Mouse (Mus musculus) testis, postnatal 14 days (tissue): ENCODE results near the gene Foxp1.

Experiments used
- DNase-seq: peaks from one replicate; pipeline ENCODE4 v3.0.0; 2021; ENCODE audit warnings: low spot score

Foxp1 gene

DNA sequence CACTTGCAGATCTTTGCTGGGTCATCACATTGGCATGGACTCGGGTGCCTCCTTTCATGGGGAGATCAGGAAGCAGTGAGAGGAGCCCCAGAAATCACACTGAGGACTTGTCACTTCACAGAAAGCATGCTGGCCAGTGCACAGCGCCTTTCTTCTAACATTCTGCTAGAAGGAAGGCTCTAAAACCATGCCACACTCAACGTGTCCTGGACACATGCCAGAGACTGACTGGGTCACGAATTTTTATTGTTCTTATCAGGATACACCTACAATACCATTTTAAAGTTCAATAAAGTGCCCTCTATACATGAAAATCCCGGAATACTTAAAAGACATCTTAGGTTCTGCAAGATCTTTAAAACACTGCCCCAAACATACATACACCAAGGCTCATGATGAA lies 475.2 kb downstream of the Foxp1 start:
- no peak for DNase-seq

DNA sequence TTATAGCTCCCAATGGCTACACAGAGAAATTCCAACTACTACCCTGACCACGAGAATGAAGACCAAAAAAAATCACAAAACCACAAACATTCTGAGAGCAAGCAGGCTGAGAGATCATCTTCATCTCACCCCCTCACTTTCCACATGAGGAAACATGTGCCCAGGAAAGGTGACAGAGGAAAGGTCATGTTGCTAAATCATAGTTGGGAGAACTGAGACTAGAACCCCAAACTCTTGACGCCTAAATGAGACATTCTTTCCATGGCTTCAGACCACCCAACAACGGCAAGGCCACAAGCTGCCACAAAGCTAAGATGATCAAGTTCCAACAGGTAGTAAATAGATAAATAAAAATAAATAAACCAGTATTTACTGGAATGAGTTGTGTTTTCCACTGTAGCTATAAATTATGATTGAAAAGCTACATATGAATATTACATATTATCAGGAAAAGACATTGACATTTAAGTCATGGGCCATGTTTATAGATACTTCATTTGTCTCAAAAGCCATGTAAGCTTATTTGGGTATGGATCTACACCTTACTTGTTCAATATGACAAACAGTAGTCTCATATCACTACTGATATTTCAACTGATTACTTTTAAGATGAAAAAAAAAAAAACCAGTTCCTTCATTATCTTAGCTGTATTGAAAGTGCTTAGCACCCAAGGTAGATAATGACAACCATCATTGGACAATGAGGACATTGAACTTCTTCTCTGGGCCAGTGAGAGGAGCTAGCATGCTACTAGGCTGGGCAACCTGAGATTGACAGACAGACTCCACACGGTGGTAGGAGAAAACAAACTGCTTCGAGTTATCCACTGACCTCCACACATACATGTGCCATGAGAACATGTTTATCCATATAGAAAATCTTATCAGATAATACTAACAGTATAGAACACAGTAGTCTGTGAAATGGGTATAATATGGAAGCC lies 476.4 kb downstream of the Foxp1 start:
- DNase-seq: no peak

DNA sequence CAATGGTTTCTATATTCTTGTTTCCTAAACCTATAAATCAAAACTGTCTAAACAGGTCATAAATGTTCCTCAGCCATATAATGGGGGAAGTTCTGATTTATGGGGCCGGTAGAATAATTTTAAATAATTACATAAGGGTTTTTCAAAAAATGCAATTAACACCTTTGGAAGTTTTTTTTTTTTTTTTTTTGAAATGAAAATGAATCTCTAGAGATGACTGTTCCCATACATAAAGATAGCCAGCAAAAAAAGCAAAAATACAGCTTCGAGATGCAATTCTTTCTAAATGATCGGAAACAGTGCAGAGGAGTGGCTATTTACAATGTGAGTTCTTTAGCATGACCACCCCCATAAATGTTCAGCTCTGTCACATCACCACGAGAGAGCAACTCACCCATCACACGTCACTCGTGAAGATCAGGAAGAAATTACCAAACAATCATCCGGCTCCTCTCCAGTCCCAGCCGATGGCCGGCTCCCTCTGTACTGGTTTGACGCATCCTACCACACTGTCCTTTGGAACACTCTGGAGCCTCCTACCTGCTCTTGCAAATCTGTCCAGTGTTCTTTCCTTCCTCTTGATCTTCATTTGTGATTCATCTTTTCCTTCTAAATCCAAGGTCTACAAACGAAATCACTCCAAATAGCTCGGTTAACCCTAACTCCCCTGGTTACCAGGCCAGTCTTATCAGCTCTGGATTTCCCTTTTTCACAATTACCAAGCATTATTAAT lies 478.4 kb downstream of the Foxp1 start:
- DNase-seq: no peak

DNA sequence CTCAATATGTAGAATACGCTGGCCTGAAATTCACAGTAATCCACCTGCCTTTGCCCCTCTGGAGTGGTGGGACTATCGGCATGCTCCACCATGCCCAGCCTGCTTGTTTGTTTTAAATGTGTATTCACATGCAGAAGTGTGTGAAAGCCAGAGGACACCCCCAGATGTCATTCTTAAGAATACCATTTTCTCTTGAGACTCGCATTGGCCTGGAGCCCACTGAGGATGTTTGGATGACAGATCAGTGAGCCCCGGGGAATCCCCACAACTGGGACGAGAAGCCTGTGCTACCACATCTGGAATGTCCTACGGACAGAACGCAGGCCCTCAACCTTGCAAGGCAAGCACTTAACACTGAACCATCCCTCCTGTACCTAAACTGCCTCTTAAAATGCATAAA lies 479.3 kb downstream of the Foxp1 start:
- no peak for DNase-seq

GRCm38 (mm10) chr6:99042175-99042954 lies 480.2 kb downstream of the Foxp1 start:
- DNase-seq: no peak

DNA sequence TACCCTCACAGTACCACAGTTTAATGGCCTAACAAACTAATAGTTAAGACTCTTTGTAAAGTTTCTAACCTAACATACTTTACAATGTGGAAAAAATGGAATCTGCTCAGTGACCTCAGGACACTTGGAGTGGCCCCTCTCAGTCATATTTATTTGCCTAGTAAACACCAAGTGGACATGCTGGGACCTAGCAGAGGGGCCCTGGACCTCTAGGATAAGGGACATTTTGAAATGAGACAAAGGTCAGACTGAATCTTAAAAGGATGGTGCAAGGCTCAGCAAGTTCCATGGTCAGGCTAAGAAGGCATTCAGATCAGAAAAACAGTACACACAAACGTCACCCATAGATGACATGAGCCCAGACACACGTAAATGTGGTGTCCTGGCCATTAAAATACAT lies 483.5 kb downstream of the Foxp1 start:
- DNase-seq: no peak

- no peak for DNase-seq
Observed at GRCm38 (mm10) chr6:99035459-99036375, 486.8 kb downstream of the Foxp1 start.

GRCm38 (mm10) chr6:99033062-99033461 lies 489.5 kb downstream of the Foxp1 start:
- DNase-seq: no peak

DNA sequence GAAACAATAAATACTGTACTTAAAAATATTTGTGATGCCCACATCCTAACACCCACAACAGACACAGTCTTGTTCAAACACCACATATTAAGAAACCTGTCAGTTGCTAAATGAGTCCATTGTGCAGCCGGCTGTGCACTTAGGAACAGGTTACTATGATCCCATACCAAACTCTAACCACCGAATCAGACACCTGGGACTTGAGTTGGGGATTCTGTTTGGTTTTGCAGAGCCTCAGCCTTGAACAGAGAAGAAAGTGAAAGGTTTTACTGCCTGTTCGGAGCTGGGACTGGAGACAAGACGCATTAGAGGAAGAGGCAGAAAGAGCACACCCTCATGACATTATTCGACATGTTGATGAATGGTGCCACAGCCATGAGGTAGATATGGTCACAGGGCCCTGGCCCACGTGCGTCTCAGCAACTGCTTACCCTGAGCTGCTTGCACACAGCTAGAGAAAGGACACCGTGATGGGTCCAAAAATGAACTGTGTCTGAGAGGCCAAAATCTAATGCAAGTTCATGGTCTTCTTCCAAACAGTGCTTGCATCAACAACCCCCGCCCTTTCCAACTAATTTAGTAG lies 491.1 kb downstream of the Foxp1 start:
- DNase-seq: no peak

- DNase-seq: no peak
Observed at GRCm38 (mm10) chr6:99030251-99030650, 492.3 kb downstream of the Foxp1 start.

DNA sequence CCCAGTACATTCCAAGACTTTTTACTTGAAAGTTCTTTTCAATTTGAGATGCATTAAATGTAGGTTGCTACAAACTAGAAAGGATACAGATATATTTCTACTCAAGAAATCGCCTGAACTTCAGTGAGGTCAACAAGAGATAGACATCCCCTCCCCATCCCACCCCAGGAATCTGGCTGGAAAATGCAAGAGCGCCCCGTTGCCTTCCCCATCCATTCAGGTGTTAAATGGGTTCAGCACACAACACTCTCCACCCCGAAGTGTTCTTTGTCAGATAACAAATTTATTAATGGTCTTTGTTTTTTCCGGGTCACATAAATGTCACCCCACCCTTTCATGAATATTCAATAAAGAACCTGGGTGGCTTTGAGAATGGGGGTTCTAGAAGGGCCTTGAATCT lies 493.1 kb downstream of the Foxp1 start:
- DNase-seq: no peak

DNA sequence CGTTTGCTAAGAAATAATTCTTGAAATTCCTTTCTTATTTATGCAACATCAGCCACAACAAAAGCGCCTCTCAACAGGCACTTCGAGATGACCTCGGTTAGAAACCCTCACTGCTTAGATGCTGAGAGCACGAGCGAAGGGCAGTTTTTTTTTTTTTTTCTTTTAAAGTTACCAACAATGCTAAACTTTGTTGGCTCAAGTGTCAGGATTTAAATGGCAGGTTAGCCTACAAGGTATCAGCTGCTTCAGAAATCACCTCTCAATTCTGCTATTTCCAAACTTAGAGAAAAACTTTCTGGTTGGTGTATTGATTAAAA lies 493.6 kb downstream of the Foxp1 start:
- no peak for DNase-seq

GRCm38 (mm10) chr6:99028161-99028988 lies 494.1 kb downstream of the Foxp1 start:
- peak; percentile 51 for DNase-seq

- no peak for DNase-seq
Observed at GRCm38 (mm10) chr6:99027542-99028160, 494.9 kb downstream of the Foxp1 start.

DNA sequence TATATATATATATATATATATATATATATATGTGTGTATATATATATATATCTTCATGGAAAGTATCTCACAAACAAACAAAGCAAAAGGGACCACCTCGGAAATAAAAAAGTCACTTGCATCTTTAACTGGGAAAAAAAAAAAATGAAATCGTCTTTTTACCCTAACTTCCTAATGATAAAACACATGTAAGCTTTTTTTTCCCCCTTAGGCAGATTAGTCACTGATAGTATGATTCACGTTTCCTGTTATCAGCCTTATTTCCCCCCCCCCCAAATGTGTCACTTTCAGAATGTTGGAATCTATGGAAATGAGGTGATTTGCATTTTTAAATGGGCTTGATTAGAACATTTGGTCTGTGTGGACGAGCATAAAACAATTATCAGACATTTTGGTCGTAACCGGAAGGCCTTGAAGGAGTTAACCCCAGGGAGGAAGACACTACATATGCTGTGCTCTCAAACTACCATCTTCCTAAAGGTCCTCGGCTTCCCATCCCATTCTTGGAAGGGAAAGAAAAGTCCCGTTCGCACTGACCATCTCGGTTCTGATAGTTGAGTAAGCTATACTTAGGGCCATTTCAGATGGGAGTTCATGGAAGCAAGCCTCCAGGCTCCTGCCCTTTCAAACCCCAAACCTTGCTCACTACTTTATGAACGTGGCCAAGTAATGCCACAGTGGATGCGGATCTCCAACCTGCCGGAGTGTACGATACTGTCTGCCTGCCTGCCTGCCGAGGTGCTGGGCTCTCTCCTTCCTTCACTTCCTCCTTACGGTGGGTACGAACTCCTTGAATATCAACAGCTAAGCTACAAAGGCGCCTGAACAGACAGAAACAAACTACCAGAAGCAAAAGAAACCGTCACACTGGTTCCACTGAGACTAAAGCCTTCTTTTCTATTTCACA lies 495.6 kb downstream of the Foxp1 start:
- DNase-seq: no peak

DNA sequence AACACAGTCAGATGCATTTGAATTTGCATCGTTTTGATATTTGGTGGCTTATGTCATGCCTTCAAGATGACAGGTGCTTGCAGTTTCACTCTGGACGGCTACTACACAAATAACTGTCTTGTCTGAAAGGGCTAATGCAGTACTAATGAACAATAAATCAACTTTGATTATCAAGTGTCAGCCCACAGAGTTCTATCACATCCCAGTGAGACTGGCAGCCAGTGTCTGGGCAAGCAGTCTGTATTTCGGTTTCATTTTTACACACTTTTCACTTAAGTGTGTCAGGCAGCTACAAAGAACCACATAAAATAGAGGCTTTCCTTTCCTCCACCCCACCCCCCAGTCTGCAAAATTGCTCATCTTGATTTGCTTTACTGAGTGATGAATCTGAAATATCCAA lies 496.5 kb downstream of the Foxp1 start:
- no peak for DNase-seq

GRCm38 (mm10) chr6:99024588-99024987 lies 497.9 kb downstream of the Foxp1 start:
- DNase-seq: no peak

DNA sequence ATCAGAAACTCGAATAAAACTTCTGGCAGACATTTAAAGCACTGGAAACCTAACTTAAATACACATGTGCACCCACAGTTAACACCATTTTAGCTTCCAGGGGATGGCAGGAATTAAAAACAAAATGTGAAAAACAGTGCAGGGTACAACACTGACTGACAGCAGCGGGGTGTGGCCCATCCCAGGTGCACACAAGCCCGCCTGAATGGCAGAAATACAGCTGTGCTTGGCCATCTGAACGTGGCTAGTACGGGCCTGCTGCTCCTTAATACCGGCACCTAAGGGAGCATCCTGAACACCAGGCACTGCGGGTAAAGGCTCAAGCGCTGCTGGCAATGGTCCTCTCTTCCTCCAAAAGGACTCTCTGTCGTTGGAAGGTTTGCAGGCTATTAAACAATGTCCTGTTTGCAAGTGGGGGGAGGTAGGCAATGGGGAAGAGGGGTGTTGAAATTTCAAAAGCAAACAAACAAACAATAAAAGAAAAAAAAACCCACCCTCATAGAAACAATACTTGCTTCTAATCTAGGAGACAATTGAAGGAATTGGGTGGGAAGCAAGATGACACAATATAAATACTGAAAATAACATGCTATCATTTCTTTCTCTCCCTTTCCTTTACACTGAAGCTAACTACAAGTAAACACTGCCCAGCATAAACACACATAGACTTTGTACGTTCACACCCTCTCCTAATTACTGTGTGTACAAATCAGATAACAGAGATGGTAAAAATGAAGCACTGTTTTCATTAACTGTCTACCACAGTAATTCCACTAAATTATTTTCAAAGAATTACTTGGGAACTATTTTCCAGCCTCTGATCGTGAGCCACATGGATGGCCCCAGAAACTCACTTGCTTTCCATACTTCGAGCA lies 501.7 kb downstream of the Foxp1 start:
- DNase-seq: no peak
